Mouse (Mus musculus): ENCODE data around the gene Sema4f. TPM values are rescaled to one million over a fixed set of nuclear protein-coding genes. Genes with fewer than 3 reads are reported as not detected.

Sema4f gene
- polyA plus RNA-seq, 1 experiment from 2014 or later, result 0.53 TPM

DNA sequence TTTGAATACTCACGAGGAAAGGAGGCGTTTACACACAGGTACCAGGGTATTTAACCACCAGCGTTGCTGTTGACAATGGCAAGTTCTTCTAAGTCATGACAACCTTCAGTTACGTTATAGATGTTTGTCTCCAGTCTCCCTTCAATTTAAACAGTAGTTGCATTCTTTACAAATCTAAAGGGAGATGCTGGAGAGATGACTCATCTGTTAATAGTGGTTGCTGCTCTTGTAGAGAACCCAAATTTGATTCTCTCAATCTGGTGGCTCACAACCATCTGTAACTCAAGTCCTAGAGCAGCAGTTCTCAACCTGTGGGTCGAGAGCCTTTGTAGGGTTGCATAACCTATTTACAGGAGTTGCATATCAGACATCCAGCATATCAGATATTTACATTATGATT is 71.1 kb downstream of the Sema4f start:
- Histone ChIP-seq H3K9me3 (replicated peaks; ENCODE audit: control insufficient read depth, low read length) (peaks cover 10% of the 10 kb centered on the region), H3K9ac (ENCODE audit: low read length) (no peak overlapping the region), H3K27me3 (ENCODE audit: control insufficient read depth, insufficient read depth, low read length) (no peaks in the 10 kb centered on the region), H3K4me1 (ENCODE audit: control insufficient read depth, insufficient read depth, low read length) (no peaks in the 10 kb centered on the region; the same call in 1 of the 2 replicates), H3K4me2 (ENCODE audit: low read depth, low read length) (no peak overlapping the region), H3K4me3 (ENCODE audit: low read length) (no peak overlapping the region), H3K27ac (ENCODE audit: low read length) (no peak overlapping the region), H3K36me3 (ENCODE audit: control insufficient read depth, insufficient read depth) (no peaks in the 10 kb centered on the region)
- ATAC-seq (replicated peaks; ENCODE audit: extremely low read depth, insufficient read depth, low FRiP score), result no peak
- WGBS, result 66% methylated on average over 5 of the region's 5 CpGs

DNA sequence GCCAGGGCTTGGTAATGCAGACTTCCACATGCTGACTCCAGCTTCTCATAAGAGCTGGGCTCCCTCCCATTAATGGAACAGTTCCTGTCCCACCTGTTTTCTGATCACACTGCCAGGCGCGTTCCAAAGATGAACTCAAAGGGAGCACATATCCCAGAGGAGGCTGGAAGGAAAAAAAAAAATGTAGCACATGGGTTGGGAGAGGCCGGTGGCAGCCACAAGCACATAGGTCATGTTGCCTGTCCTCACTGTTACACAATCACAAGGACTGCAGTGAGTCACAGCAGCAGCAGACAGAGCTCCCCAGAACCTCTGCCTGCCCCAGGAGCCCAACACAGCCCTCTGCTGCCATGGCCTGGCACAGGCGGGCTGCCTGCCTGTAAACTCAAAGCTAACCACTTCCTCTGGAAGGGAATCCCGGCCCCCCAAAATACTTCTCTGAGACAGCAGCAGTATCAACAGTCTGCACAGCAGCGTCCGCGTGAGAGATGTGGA is 76.1 kb downstream of the Sema4f start:
- peak; percentile 80 for ATAC-seq (replicated peaks; ENCODE audit: extremely low read depth, insufficient read depth, low FRiP score)

DNA sequence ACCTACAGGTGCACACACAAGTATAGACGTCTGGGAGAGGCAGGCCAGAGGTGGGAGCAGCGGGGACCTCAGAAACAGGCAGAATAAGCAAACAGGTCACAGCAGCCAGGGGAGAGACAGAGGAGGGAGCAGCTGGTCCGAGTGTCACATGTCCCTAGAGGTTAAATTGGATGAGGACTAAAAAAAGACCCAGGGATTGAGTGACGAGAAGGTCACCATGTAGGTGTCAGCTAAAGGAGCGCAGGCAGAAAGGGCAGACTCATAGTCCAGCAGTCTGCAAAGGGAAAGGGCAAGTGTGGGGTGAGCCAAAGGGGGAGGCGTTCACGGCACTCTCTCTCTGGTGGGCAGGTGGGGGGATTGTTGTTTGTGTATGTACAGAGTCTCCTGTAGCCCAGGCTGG is 77.1 kb downstream of the Sema4f start:
- Histone ChIP-seq H3K27ac (ENCODE audit: low read length) (no peak overlapping the region), H3K4me1 (ENCODE audit: control insufficient read depth, insufficient read depth, low read length) (peaks cover 9% of the 10 kb centered on the region), H3K4me3 (ENCODE audit: low read length) (no peak overlapping the region), H3K27me3 (ENCODE audit: control insufficient read depth, insufficient read depth, low read length) (no peaks in the 10 kb centered on the region), H3K4me2 (ENCODE audit: low read depth, low read length) (no peak overlapping the region), H3K9ac (ENCODE audit: low read length) (no peak overlapping the region), H3K9me3 (replicated peaks; ENCODE audit: control insufficient read depth, low read length) (peaks cover 10% of the 10 kb centered on the region), H3K36me3 (ENCODE audit: control insufficient read depth, insufficient read depth) (no peaks in the 10 kb centered on the region)
- 41% methylated on average over 7 of the region's 7 CpGs for WGBS
- ATAC-seq (replicated peaks; ENCODE audit: extremely low read depth, insufficient read depth, low FRiP score), result peak; percentile 39; the same call in 1 of the 2 replicates

More for the DNA sequence above, 76.1 kb downstream of the Sema4f start:
- peaks cover 10% of the 10 kb centered on the region for H3K9me3 ChIP-seq (replicated peaks; ENCODE audit: control insufficient read depth, low read length)
- H3K27ac ChIP-seq (ENCODE audit: low read length), result no peak overlapping the region
- H3K36me3 ChIP-seq (ENCODE audit: control insufficient read depth, insufficient read depth), result no peaks in the 10 kb centered on the region
- H3K4me1 ChIP-seq (ENCODE audit: control insufficient read depth, insufficient read depth, low read length), result peaks cover 9% of the 10 kb centered on the region
- H3K9ac ChIP-seq (ENCODE audit: low read length), result no peak overlapping the region
- WGBS, result 59% methylated on average over 8 of the region's 8 CpGs
- H3K4me2 ChIP-seq (ENCODE audit: low read depth, low read length), result no peak overlapping the region
- no peak overlapping the region for H3K4me3 ChIP-seq (ENCODE audit: low read length)
- H3K27me3 ChIP-seq (ENCODE audit: control insufficient read depth, insufficient read depth, low read length), result no peaks in the 10 kb centered on the region

DNA sequence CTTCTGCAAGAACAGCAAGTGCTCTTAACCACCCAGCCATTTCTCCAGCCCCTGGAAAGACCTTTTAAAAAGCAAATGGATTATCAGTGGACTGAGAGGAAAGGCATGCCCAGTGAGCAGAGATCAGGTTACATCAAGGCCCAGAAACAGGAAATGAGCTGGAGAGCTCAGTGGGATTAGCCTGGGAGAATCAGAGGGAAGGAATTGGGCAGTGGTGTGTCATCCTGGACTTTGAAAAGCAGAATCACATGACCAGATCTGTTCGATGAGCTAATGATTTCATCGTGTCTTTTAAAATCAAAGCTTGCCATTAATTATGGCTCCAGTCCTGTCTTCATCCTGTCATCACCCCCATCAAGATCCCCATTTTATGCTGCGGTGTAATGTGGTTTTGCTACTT is 77.5 kb downstream of the Sema4f start:
- no peak overlapping the region for H3K4me3 ChIP-seq (ENCODE audit: low read length)
- 31% methylated on average over 3 of the region's 3 CpGs for WGBS

More for the DNA sequence above, 77.5 kb downstream of the Sema4f start:
- Histone ChIP-seq H3K27me3 (ENCODE audit: control insufficient read depth, insufficient read depth, low read length) (no peaks in the 10 kb centered on the region), H3K36me3 (ENCODE audit: control insufficient read depth, insufficient read depth) (no peaks in the 10 kb centered on the region), H3K9ac (ENCODE audit: low read length) (no peak overlapping the region), H3K27ac (ENCODE audit: low read length) (no peak overlapping the region), H3K4me2 (ENCODE audit: low read depth, low read length) (no peak overlapping the region), H3K4me1 (ENCODE audit: control insufficient read depth, insufficient read depth, low read length) (peaks cover 9% of the 10 kb centered on the region), H3K9me3 (replicated peaks; ENCODE audit: control insufficient read depth, low read length) (peaks cover 10% of the 10 kb centered on the region)
- no peak for ATAC-seq (replicated peaks; ENCODE audit: extremely low read depth, insufficient read depth, low FRiP score)

Other genes with a start within 250 kb of the Sema4f start
- 81.5 and 90.4 TPM in 2 replicates for gene Pole4, start 234.4 kb downstream of the Sema4f start, polyA plus RNA-seq (2015; fragmentation: Nextera tagmentation; extraction: Ambion mirVana)
- gene Hk2, start 165.3 kb downstream of the Sema4f start, polyA plus RNA-seq (2015; fragmentation: Nextera tagmentation; extraction: Ambion mirVana), result 37.4 and 46.7 TPM in 2 replicates
- gene M1ap, start 7.1 kb upstream of the Sema4f start, polyA plus RNA-seq (2015; fragmentation: Nextera tagmentation; extraction: Ambion mirVana), result 0.69 and 0.71 TPM in 2 replicates
- gene Dok1, start 93.7 kb upstream of the Sema4f start, polyA plus RNA-seq (2015; fragmentation: Nextera tagmentation; extraction: Ambion mirVana), result 8.5 and 9.5 TPM in 2 replicates
- 8.0 and 8.3 TPM in 2 replicates for gene Loxl3, start 94.4 kb upstream of the Sema4f start, polyA plus RNA-seq (2015; fragmentation: Nextera tagmentation; extraction: Ambion mirVana)
- 140 and 148 TPM in 2 replicates for gene Aup1, start 114.8 kb upstream of the Sema4f start, polyA plus RNA-seq (2015; fragmentation: Nextera tagmentation; extraction: Ambion mirVana)
- gene Htra2, start 115.5 kb upstream of the Sema4f start, polyA plus RNA-seq (2015; fragmentation: Nextera tagmentation; extraction: Ambion mirVana), result 81.8 and 94.5 TPM in 2 replicates
- gene Dqx1, start 118.1 kb upstream of the Sema4f start, polyA plus RNA-seq (2015; fragmentation: Nextera tagmentation; extraction: Ambion mirVana), result 0.57 and 0.75 TPM in 2 replicates
- gene Tlx2, start 130.5 kb upstream of the Sema4f start, polyA plus RNA-seq (2015; fragmentation: Nextera tagmentation; extraction: Ambion mirVana), result 0.27 and 0.45 TPM in 2 replicates
- gene Pcgf1, start 138.1 kb upstream of the Sema4f start, polyA plus RNA-seq (2015; fragmentation: Nextera tagmentation; extraction: Ambion mirVana), result 16.6 and 18.0 TPM in 2 replicates
- 0.35 and 0.40 TPM in 2 replicates for gene Lbx2, start 146.6 kb upstream of the Sema4f start, polyA plus RNA-seq (2015; fragmentation: Nextera tagmentation; extraction: Ambion mirVana)
- gene Ccdc142, start 161.8 kb upstream of the Sema4f start, polyA plus RNA-seq (2015; fragmentation: Nextera tagmentation; extraction: Ambion mirVana), result 2.0 and 2.6 TPM in 2 replicates
- 1.9 and 2.2 TPM in 2 replicates for gene Gm42688, start 161.8 kb upstream of the Sema4f start, polyA plus RNA-seq (2015; fragmentation: Nextera tagmentation; extraction: Ambion mirVana)
- 165 and 169 TPM in 2 replicates for gene Mrpl53, start 169.3 kb upstream of the Sema4f start, polyA plus RNA-seq (2015; fragmentation: Nextera tagmentation; extraction: Ambion mirVana)
- gene Mogs, start 175.7 kb upstream of the Sema4f start, polyA plus RNA-seq (2015; fragmentation: Nextera tagmentation; extraction: Ambion mirVana), result 14.0 and 23.9 TPM in 2 replicates
- gene Wbp1, start 181.8 kb upstream of the Sema4f start, polyA plus RNA-seq (2015; fragmentation: Nextera tagmentation; extraction: Ambion mirVana), result 96.1 and 98.3 TPM in 2 replicates
- gene Ino80b, start 185.7 kb upstream of the Sema4f start, polyA plus RNA-seq (2015; fragmentation: Nextera tagmentation; extraction: Ambion mirVana), result 7.4 and 8.1 TPM in 2 replicates
- 21.1 and 26.0 TPM in 2 replicates for gene Rtkn, start 195.7 kb upstream of the Sema4f start, polyA plus RNA-seq (2015; fragmentation: Nextera tagmentation; extraction: Ambion mirVana)
- 3.8 and 5.4 TPM in 2 replicates for gene Wdr54, start 216.6 kb upstream of the Sema4f start, polyA plus RNA-seq (2015; fragmentation: Nextera tagmentation; extraction: Ambion mirVana)
- gene 1700003E16Rik, start 216.6 kb upstream of the Sema4f start, polyA plus RNA-seq (2015; fragmentation: Nextera tagmentation; extraction: Ambion mirVana), result 1.5 and 2.2 TPM in 2 replicates
- 76.9 and 78.1 TPM in 2 replicates for gene Dctn1, start 226.2 kb upstream of the Sema4f start, polyA plus RNA-seq (2015; fragmentation: Nextera tagmentation; extraction: Ambion mirVana)